Mouse (Mus musculus): ENCODE measurements around the gene Fank1.

The Fank1 gene

GRCm38 (mm10) chr7:133888926-133889920 is 112.6 kb downstream of the Fank1 start:
- DNase-seq (ENCODE audit: extremely low spot score, low read depth, low spot score), result no peak

- no peak for DNase-seq (ENCODE audit: extremely low spot score, low read depth, low spot score)
Observed at GRCm38 (mm10) chr7:133889986-133890385, 113.3 kb downstream of the Fank1 start.

GRCm38 (mm10) chr7:133891298-133891697 is 114.6 kb downstream of the Fank1 start:
- no peak for DNase-seq (ENCODE audit: extremely low spot score, low read depth, low spot score)

GRCm38 (mm10) chr7:133891796-133892195 is 115.1 kb downstream of the Fank1 start:
- no peak for DNase-seq (ENCODE audit: extremely low spot score, low read depth, low spot score)

- no peak for DNase-seq (ENCODE audit: extremely low spot score, low read depth, low spot score)
Observed at GRCm38 (mm10) chr7:133899391-133899790, 122.7 kb downstream of the Fank1 start.

- no peak for DNase-seq (ENCODE audit: extremely low spot score, low read depth, low spot score)
Observed at GRCm38 (mm10) chr7:133908966-133909365, 132.3 kb downstream of the Fank1 start.

GRCm38 (mm10) chr7:133909833-133910375 is 133.2 kb downstream of the Fank1 start:
- DNase-seq (ENCODE audit: extremely low spot score, low read depth, low spot score), result no peak

- DNase-seq (ENCODE audit: extremely low spot score, low read depth, low spot score), result no peak
Observed at GRCm38 (mm10) chr7:133911881-133912280, 135.2 kb downstream of the Fank1 start.

- no peak for DNase-seq (ENCODE audit: extremely low spot score, low read depth, low spot score)
Observed at GRCm38 (mm10) chr7:133916230-133916629, 139.6 kb downstream of the Fank1 start.

- DNase-seq (ENCODE audit: extremely low spot score, low read depth, low spot score), result no peak
Observed at GRCm38 (mm10) chr7:133919306-133919705, 142.6 kb downstream of the Fank1 start.

GRCm38 (mm10) chr7:133919918-133920317 is 143.3 kb downstream of the Fank1 start:
- DNase-seq (ENCODE audit: extremely low spot score, low read depth, low spot score), result no peak

GRCm38 (mm10) chr7:133920724-133921123 is 144.1 kb downstream of the Fank1 start:
- no peak for DNase-seq (ENCODE audit: extremely low spot score, low read depth, low spot score)

- DNase-seq (ENCODE audit: extremely low spot score, low read depth, low spot score), result no peak
Observed at GRCm38 (mm10) chr7:133921291-133921690, 144.6 kb downstream of the Fank1 start.

GRCm38 (mm10) chr7:133923994-133924393 is 147.3 kb downstream of the Fank1 start:
- DNase-seq (ENCODE audit: extremely low spot score, low read depth, low spot score), result no peak

- DNase-seq (ENCODE audit: extremely low spot score, low read depth, low spot score), result no peak
Observed at GRCm38 (mm10) chr7:133925771-133926170, 149.1 kb downstream of the Fank1 start.

GRCm38 (mm10) chr7:133928981-133929380 is 152.3 kb downstream of the Fank1 start:
- no peak for DNase-seq (ENCODE audit: extremely low spot score, low read depth, low spot score)

All from hindlimb bud, embryonic 11.5 days (tissue).